Mouse (Mus musculus): Measurements from ENCODE around the gene Rnf215. TPM values are rescaled to one million over a fixed set of nuclear protein-coding genes. Genes with fewer than 3 reads are reported as not detected.
"Not testable (repeated sequence)": the region's sequence is repeated elsewhere in the genome, so short reads cannot be mapped to it uniquely, and the experiment has no call there.

The Rnf215 gene
- total and polyA plus RNA-seq, 2 experiments, result 10.3 to 13.1 TPM

DNA sequence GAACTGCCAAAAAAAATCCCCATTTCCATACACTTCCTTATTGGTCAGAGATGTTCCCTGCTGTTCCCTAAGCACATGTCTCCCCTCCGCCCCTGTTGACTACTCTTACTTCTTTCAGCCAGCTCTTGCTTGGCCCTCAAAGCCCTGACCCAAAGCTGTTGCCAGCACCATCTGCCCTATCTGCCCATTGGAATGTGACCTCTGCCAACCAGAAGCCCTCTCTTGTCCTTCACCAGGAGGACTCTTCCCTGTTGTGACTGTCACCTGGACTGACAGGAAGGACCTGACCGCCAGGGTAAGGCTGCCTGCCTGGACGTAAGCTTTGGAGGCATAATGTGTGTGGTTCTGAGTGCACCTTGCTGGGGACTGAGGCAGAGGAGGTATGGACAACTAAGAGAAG is 13.3 kb upstream of the Rnf215 start:
- Histone ChIP-seq H3K4me3 (ENCODE audit: insufficient read depth, low read depth, low read length) (no peak overlapping the region), H3K36me3 (ENCODE audit: control insufficient read depth, insufficient read depth, low read length) (no peaks in the 10 kb centered on the region), H3K27me3 (ENCODE audit: control insufficient read depth, insufficient read depth, low read length) (no peaks in the 10 kb centered on the region), H3K79me2 (ENCODE audit: control insufficient read depth, insufficient read depth, low read length) (peaks cover 8% of the 10 kb centered on the region; the same call in 1 of the 2 replicates), H3K9ac (ENCODE audit: low read depth, low read length) (peak overlapping the region; percentile 41), H3K27ac (replicated peaks; ENCODE audit: insufficient read depth, low read depth, low read length) (peak overlapping the region; percentile 89), H3K4me1 (ENCODE audit: control insufficient read depth, insufficient read depth, low read length) (peaks cover 27% of the 10 kb centered on the region)
- 28% methylated on average over 3 of the region's 3 CpGs for WGBS
- TF ChIP-seq CTCF (IDR thresholded peaks at IDR 0.05; ENCODE audit: low read depth, low read length) (no peak), POLR2A (IDR thresholded peaks at IDR 0.05; ENCODE audit: extremely low read depth, insufficient read depth, low read length) (no peak)
- DNase-seq (ENCODE audit: extremely low read depth, low read depth, low spot score), result peak; percentile 92

GRCm38 (mm10) chr11:4122226-4122625 is 12.8 kb upstream of the Rnf215 start:
- 25% methylated on average over 5 of the region's 5 CpGs for WGBS
- Histone ChIP-seq H3K79me2 (ENCODE audit: control insufficient read depth, insufficient read depth, low read length) (peaks cover 8% of the 10 kb centered on the region; the same call in 1 of the 2 replicates), H3K27me3 (ENCODE audit: control insufficient read depth, insufficient read depth, low read length) (no peaks in the 10 kb centered on the region), H3K36me3 (ENCODE audit: control insufficient read depth, insufficient read depth, low read length) (no peaks in the 10 kb centered on the region), H3K4me3 (ENCODE audit: insufficient read depth, low read depth, low read length) (no peak overlapping the region), H3K27ac (replicated peaks; ENCODE audit: insufficient read depth, low read depth, low read length) (peak overlapping the region; percentile 89), H3K4me1 (ENCODE audit: control insufficient read depth, insufficient read depth, low read length) (peaks cover 27% of the 10 kb centered on the region), H3K9ac (ENCODE audit: low read depth, low read length) (peak overlapping the region; percentile 41; the same call in 1 of the 2 replicates)
- no peak for TF ChIP-seq POLR2A (IDR thresholded peaks at IDR 0.05; ENCODE audit: extremely low read depth, insufficient read depth, low read length)
- TF ChIP-seq CTCF (IDR thresholded peaks at IDR 0.05; ENCODE audit: low read depth, low read length), result no peak
- peak; percentile 94 for DNase-seq (ENCODE audit: extremely low read depth, low read depth, low spot score)

DNA sequence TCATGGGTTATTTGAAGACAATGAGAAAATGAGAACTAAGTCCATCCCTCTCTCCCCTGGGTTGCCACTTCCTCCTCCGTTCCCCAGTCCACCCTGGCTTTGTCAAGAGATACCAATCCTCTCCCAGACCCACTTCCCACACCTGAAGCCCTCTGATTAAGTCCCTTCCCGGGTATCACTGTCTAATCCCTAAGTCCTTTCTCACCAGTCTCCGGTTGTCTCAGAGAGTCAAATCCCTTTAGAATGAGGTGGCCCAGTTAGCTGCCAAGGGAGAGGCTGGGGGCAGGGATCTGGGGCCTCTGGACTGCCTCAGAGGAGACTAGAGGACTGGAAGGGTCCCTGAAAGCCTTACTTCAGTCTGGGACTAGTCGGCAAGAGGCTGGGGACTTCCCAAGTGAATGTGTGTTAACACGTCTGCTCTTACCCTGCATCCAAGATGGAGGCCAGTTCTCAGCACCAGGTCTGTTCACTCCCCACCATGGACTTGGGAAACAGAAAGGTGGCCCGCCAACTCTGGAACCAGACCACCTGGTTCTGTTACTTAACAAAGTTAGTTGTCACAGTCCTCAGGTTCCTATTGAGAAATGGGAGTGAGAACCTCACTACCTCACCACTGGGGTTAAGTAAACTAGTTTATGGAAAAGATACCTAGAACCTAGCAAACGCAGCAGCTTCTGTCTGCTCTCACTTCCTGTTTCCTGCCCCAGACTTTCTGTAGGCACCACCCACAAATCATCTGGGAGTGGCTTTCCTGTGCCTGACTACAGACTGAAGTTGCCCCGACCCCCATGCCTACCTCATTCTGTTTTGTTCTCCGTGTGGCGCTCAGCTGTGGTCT is 12.0 kb upstream of the Rnf215 start, which contains the start of gene Sec14l2:
Gene Sec14l2 (minus strand): TSS at position 674 of the 838 bp plus-strand sequence.
- H3K4me1 ChIP-seq (ENCODE audit: control insufficient read depth, insufficient read depth, low read length), result peaks cover 27% of the 10 kb centered on the region
- H3K79me2 ChIP-seq (ENCODE audit: control insufficient read depth, insufficient read depth, low read length), result peaks cover 5% of the 10 kb centered on the region; the same call in 1 of the 2 replicates
- peak within 1 kb of the TSS; percentile 22 for H3K9ac ChIP-seq (ENCODE audit: low read depth, low read length)
- 57% methylated on average over 10 of the region's 10 CpGs for WGBS
- peak; percentile 82 for DNase-seq (ENCODE audit: extremely low read depth, low read depth, low spot score)
- no peaks in the 10 kb centered on the region for H3K36me3 ChIP-seq (ENCODE audit: control insufficient read depth, insufficient read depth, low read length)
- TF ChIP-seq POLR2A (IDR thresholded peaks at IDR 0.05; ENCODE audit: extremely low read depth, insufficient read depth, low read length), result no peak
- TF ChIP-seq CTCF (IDR thresholded peaks at IDR 0.05; ENCODE audit: low read depth, low read length), result no peak
- H3K4me3 ChIP-seq (ENCODE audit: insufficient read depth, low read depth, low read length), result no peak within 1 kb of the TSS
- H3K27me3 ChIP-seq (ENCODE audit: control insufficient read depth, insufficient read depth, low read length), result no peaks in the 10 kb centered on the region
- H3K27ac ChIP-seq (replicated peaks; ENCODE audit: insufficient read depth, low read depth, low read length), result peak within 1 kb of the TSS; percentile 89

- H3K4me1 ChIP-seq (ENCODE audit: control insufficient read depth, insufficient read depth, low read length), result peaks cover 25% of the 10 kb centered on the region
- no peak overlapping the region for H3K9ac ChIP-seq (ENCODE audit: low read depth, low read length)
- no peaks in the 10 kb centered on the region for H3K27me3 ChIP-seq (ENCODE audit: control insufficient read depth, insufficient read depth, low read length)
- no peak overlapping the region for H3K4me3 ChIP-seq (ENCODE audit: insufficient read depth, low read depth, low read length)
- 35% methylated on average over 5 of the region's 5 CpGs for WGBS
- DNase-seq (ENCODE audit: extremely low read depth, low read depth, low spot score), result peak; percentile 70
- no peaks in the 10 kb centered on the region for H3K36me3 ChIP-seq (ENCODE audit: control insufficient read depth, insufficient read depth, low read length)
- TF ChIP-seq CTCF (IDR thresholded peaks at IDR 0.05; ENCODE audit: low read depth, low read length), result peak; percentile 96
- TF ChIP-seq POLR2A (IDR thresholded peaks at IDR 0.05; ENCODE audit: extremely low read depth, insufficient read depth, low read length), result no peak
- no peak overlapping the region for H3K27ac ChIP-seq (replicated peaks; ENCODE audit: insufficient read depth, low read depth, low read length)
- H3K79me2 ChIP-seq (ENCODE audit: control insufficient read depth, insufficient read depth, low read length), result no peaks in the 10 kb centered on the region
Measured at GRCm38 (mm10) chr11:4123922-4124321, 11.1 kb upstream of the Rnf215 start.

- TF ChIP-seq POLR2A (IDR thresholded peaks at IDR 0.05; ENCODE audit: extremely low read depth, insufficient read depth, low read length) (no peak), CTCF (IDR thresholded peaks at IDR 0.05; ENCODE audit: low read depth, low read length) (no peak)
- Histone ChIP-seq H3K79me2 (ENCODE audit: control insufficient read depth, insufficient read depth, low read length) (no peaks in the 10 kb centered on the region), H3K36me3 (ENCODE audit: control insufficient read depth, insufficient read depth, low read length) (no peaks in the 10 kb centered on the region), H3K4me1 (ENCODE audit: control insufficient read depth, insufficient read depth, low read length) (peaks cover 9% of the 10 kb centered on the region), H3K4me3 (ENCODE audit: insufficient read depth, low read depth, low read length) (no peak overlapping the region), H3K27ac (replicated peaks; ENCODE audit: insufficient read depth, low read depth, low read length) (no peak overlapping the region), H3K27me3 (ENCODE audit: control insufficient read depth, insufficient read depth, low read length) (no peaks in the 10 kb centered on the region), H3K9ac (ENCODE audit: low read depth, low read length) (no peak overlapping the region)
- WGBS, result 87% methylated on average over 1 of the region's 1 CpGs
- DNase-seq (ENCODE audit: extremely low read depth, low read depth, low spot score), result no peak
Measured at GRCm38 (mm10) chr11:4127059-4127458, 7.9 kb upstream of the Rnf215 start.

- H3K27ac ChIP-seq (replicated peaks; ENCODE audit: insufficient read depth, low read depth, low read length); H3K4me1 ChIP-seq (ENCODE audit: control insufficient read depth, insufficient read depth, low read length); DNase-seq (ENCODE audit: extremely low read depth, low read depth, low spot score); H3K4me3 ChIP-seq (ENCODE audit: insufficient read depth, low read depth, low read length); H3K27me3 ChIP-seq (ENCODE audit: control insufficient read depth, insufficient read depth, low read length); H3K36me3 ChIP-seq (ENCODE audit: control insufficient read depth, insufficient read depth, low read length); H3K79me2 ChIP-seq (ENCODE audit: control insufficient read depth, insufficient read depth, low read length); H3K9ac ChIP-seq (ENCODE audit: low read depth, low read length): not testable (repeated sequence)
- 96% methylated on average over 4 of the region's 4 CpGs for WGBS
Measured at GRCm38 (mm10) chr11:4128461-4128860, 6.5 kb upstream of the Rnf215 start.
